Mouse (Mus musculus) urinary bladder, postnatal 36 days (tissue): ENCODE measurements around the gene Gfral.

Source experiments
- DNase-seq, 2 experiments: peaks; one replicate each; pipeline ENCODE4 v3.0.0; 2022; ENCODE audit warnings: low spot score in 2 of 2, mixed read lengths in 1 of 2

The Gfral gene

DNA sequence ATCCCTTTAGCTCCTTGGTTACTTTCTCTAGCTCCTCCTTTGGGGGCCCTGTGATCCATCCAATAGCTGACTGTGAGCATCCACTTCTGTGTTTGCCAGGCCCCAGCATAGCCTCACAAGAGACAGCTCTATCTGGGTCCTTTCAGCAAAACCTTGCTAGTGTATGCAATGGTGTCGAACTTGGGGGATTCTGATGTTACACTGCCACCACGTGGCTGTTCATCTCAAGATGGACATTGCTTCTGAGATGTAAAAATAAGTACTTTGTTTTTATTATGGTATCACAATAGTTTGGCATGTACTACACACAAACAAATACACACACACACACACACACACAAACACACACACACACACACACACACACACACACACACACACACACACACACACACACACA lies 90.6 kb downstream of the Gfral start:
- peak; percentile 57 to 59 for DNase-seq
